ENCODE assay signal across 8 mouse cellular contexts in genomic region chr4:141559898-141560263, GRCm38 (mm10). TPM values are rescaled to one million over a fixed set of nuclear protein-coding genes. Genes with fewer than 3 reads are reported as not detected.
DNase-seq lines count a peak whose midpoint lies in the region; ATAC-seq and TF ChIP-seq lines count a peak whose summit lies in the region.

No protein-coding gene starts in this region.

- TF ChIP-seq POLR2A in MEL (IDR thresholded peaks at IDR 0.05; ENCODE audit: control insufficient read depth in 1 of 2, insufficient read depth in 1 of 2, low read depth in 1 of 2, low read length in 2 of 2, poor library complexity in 1 of 2): no peak

- peak overlapping the region; percentile 57 to 70 for H3K4me3 ChIP-seq in MEL (ENCODE audit: control insufficient read depth in 1 of 2, insufficient read depth in 1 of 2, low read depth in 2 of 2, low read length in 2 of 2)
- H3K4me3 ChIP-seq in forebrain, postnatal 0 days (ENCODE audit: low read depth, low read length): peak overlapping the region; percentile 47
- H3K4me3 ChIP-seq in hindbrain, embryonic 11.5 days (ENCODE audit: low read depth, low read length): peak overlapping the region; percentile 38

- H3K79me2 ChIP-seq in MEL (ENCODE audit: control insufficient read depth, insufficient read depth, low read length, poor library complexity): peaks cover 2% of the 10 kb centered on the region; the same call in 1 of the 2 replicates

- no peak for TF ChIP-seq EP300 in MEL (IDR thresholded peaks at IDR 0.05; ENCODE audit: low read depth in 1 of 2, low read length in 2 of 2)

- ATAC-seq in forebrain, postnatal 0 days: peak; percentile 44; the same call in 1 of the 2 replicates
- ATAC-seq in hindbrain, embryonic 11.5 days (ENCODE audit: low FRiP score): peak; percentile 64

- peak overlapping the region; percentile 100 for H3K27ac ChIP-seq in MEL (ENCODE audit: control insufficient read depth, low read depth, low read length)
- H3K27ac ChIP-seq in forebrain, postnatal 0 days (ENCODE audit: low read depth, low read length): peak overlapping the region; percentile 77
- H3K27ac ChIP-seq in hindbrain, embryonic 11.5 days (ENCODE audit: low read depth, low read length): peak overlapping the region; percentile 80

- peak; percentile 88 for DNase-seq in MEL (ENCODE audit: low read depth, low spot score)
- peak; percentile 87 for DNase-seq in cerebellum, adult 8-10 months
- DNase-seq in forebrain, postnatal 0 days: peak; percentile 80
- DNase-seq in hindbrain, embryonic 11.5 days (ENCODE audit: low spot score): peak; percentile 87
- peak; percentile 57 for DNase-seq in layer of hippocampus, adult 9-11 months
- peak; percentile 89 for DNase-seq in lung, postnatal 25 days (ENCODE audit: low spot score)
- DNase-seq in retina, postnatal 1 day: peak; percentile 86
- DNase-seq in thymus, postnatal 36 days: peak; percentile 80 to 81

- TF ChIP-seq CTCF in MEL (IDR thresholded peaks at IDR 0.05 in 2 of 3, conservative IDR thresholded peaks at IDR 0.05 in 1 of 3; ENCODE audit: control insufficient read depth in 1 of 3, insufficient read depth in 1 of 3, low read depth in 2 of 3, low read length in 3 of 3, poor library complexity in 1 of 3, severe bottlenecking in 1 of 3): peak; percentile 94 to 95 (median 95)
- TF ChIP-seq CTCF in forebrain, postnatal 0 days (IDR thresholded peaks at IDR 0.05; ENCODE audit: low read depth): peak; percentile 91

- peak overlapping the region; percentile 88 for H3K4me2 ChIP-seq in forebrain, postnatal 0 days (ENCODE audit: low read depth)
- H3K4me2 ChIP-seq in hindbrain, embryonic 11.5 days (replicated peaks; ENCODE audit: low read depth, low read length): peak overlapping the region; percentile 88

- peak overlapping the region; percentile 87 for H3K9ac ChIP-seq in MEL (ENCODE audit: control insufficient read depth, low read depth, low read length, poor library complexity, severe bottlenecking)
- H3K9ac ChIP-seq in forebrain, postnatal 0 days: peak overlapping the region; percentile 62
- H3K9ac ChIP-seq in hindbrain, embryonic 11.5 days (ENCODE audit: low read depth, low read length): peak overlapping the region; percentile 50

- WGBS in forebrain, postnatal 0 days: 1% methylated on average over 9 of the region's 9 CpGs
- 1% methylated on average over 9 of the region's 9 CpGs for WGBS in hindbrain, embryonic 11.5 days

- H3K4me1 ChIP-seq in MEL (ENCODE audit: control insufficient read depth in 1 of 2, insufficient read depth in 2 of 2, low read length in 2 of 2): peaks cover 5 to 16% of the 10 kb centered on the region in 2 experiments; a peak in 3 of 4 replicates
- no peaks in the 10 kb centered on the region for H3K4me1 ChIP-seq in forebrain, postnatal 0 days (ENCODE audit: insufficient read depth)
- peaks cover 3% of the 10 kb centered on the region; the same call in 1 of the 2 replicates for H3K4me1 ChIP-seq in hindbrain, embryonic 11.5 days (replicated peaks; ENCODE audit: control insufficient read depth, insufficient read depth, low read length)

- H3K27me3 ChIP-seq in MEL (ENCODE audit: control insufficient read depth in 1 of 2, insufficient read depth in 2 of 2, low read length in 2 of 2): no peaks in the 10 kb centered on the region
- H3K27me3 ChIP-seq in forebrain, postnatal 0 days (ENCODE audit: insufficient read depth, low read length): no peaks in the 10 kb centered on the region
- no peaks in the 10 kb centered on the region for H3K27me3 ChIP-seq in hindbrain, embryonic 11.5 days (ENCODE audit: control insufficient read depth, insufficient read depth, low read length)

- H3K36me3 ChIP-seq in MEL (ENCODE audit: control insufficient read depth in 1 of 2, insufficient read depth in 2 of 2, low read length in 2 of 2): peaks cover 0 to 7% of the 10 kb centered on the region in 2 experiments; a peak in 1 of 4 replicates
- H3K36me3 ChIP-seq in forebrain, postnatal 0 days (ENCODE audit: insufficient read depth): no peaks in the 10 kb centered on the region
- H3K36me3 ChIP-seq in hindbrain, embryonic 11.5 days (ENCODE audit: control insufficient read depth, insufficient read depth, low read length): no peaks in the 10 kb centered on the region

- peak; percentile 74 for TF ChIP-seq RAD21 in MEL (IDR thresholded peaks at IDR 0.05; ENCODE audit: low read depth, low read length)

- no peaks in the 10 kb centered on the region for H3K9me3 ChIP-seq in MEL (replicated peaks; ENCODE audit: insufficient read depth, low read length)
- H3K9me3 ChIP-seq in forebrain, postnatal 0 days (ENCODE audit: low read length): no peaks in the 10 kb centered on the region
- H3K9me3 ChIP-seq in hindbrain, embryonic 11.5 days (ENCODE audit: control insufficient read depth, low read length): no peaks in the 10 kb centered on the region

TF ChIP-seq in MEL, 35 proteins besides CTCF, POLR2A, EP300 and RAD21 (continues in another document):
- TF ChIP-seq TBP (IDR thresholded peaks at IDR 0.05; ENCODE audit: low read depth, low read length) (peak; percentile 44), ZKSCAN1 (IDR thresholded peaks at IDR 0.05; ENCODE audit: low read depth, low read length) (no peak), ETS1 (IDR thresholded peaks at IDR 0.05; ENCODE audit: low read depth, low read length) (peak; percentile 12; the same call in 1 of the 2 replicates), HCFC1 (IDR thresholded peaks at IDR 0.05; ENCODE audit: low read depth, low read length) (no peak), POLR2AphosphoS2 (IDR thresholded peaks at IDR 0.05; ENCODE audit: low read length) (no peak), MAZ (IDR thresholded peaks at IDR 0.05; ENCODE audit: low read depth, low read length) (no peak), CHD1 (IDR thresholded peaks at IDR 0.05; ENCODE audit: low read depth, low read length) (no peak), MYB (IDR thresholded peaks at IDR 0.05; ENCODE audit: low read depth, low read length) (no peak), BHLHE40 (IDR thresholded peaks at IDR 0.05; ENCODE audit: borderline replicate concordance, low read depth, low read length) (no peak), E2F4 (IDR thresholded peaks at IDR 0.05; ENCODE audit: borderline replicate concordance, low read depth, low read length) (no peak), TAL1 (IDR thresholded peaks at IDR 0.05; ENCODE audit: low read length) (no peak), USF2 (IDR thresholded peaks at IDR 0.05; ENCODE audit: borderline replicate concordance in 1 of 2, insufficient read depth in 1 of 2, low read depth in 1 of 2, low read length in 2 of 2) (no peak), NELFE (IDR thresholded peaks at IDR 0.05; ENCODE audit: low read depth, low read length) (no peak; the same call in 1 of the 2 replicates), MYC (IDR thresholded peaks at IDR 0.05; ENCODE audit: low read depth, low read length) (0 out of 2 replicates have a peak, but pooled peaks have one; percentile 15), GATA1 (IDR thresholded peaks at IDR 0.05; ENCODE audit: low read depth, low read length) (no peak), UBTF (IDR thresholded peaks at IDR 0.05; ENCODE audit: borderline replicate concordance, insufficient read depth, low read depth, low read length) (no peak), ZNF384 (IDR thresholded peaks at IDR 0.05; ENCODE audit: low read depth, low read length) (no peak), MEF2A (IDR thresholded peaks at IDR 0.05; ENCODE audit: extremely low read depth, insufficient replicate concordance, low read depth, low read length, poor library complexity, severe bottlenecking) (no peak), MAX (IDR thresholded peaks at IDR 0.05; ENCODE audit: low read length) (no peak), JUND (IDR thresholded peaks at IDR 0.05; ENCODE audit: low read depth, low read length) (no peak), ELF1 (IDR thresholded peaks at IDR 0.05; ENCODE audit: low read depth, low read length) (no peak), ZMIZ1 (IDR thresholded peaks at IDR 0.05; ENCODE audit: low read depth, low read length) (no peak), RCOR1 (IDR thresholded peaks at IDR 0.05; ENCODE audit: low read depth, low read length) (no peak), MXI1 (IDR thresholded peaks at IDR 0.05; ENCODE audit: low read depth, low read length) (0 out of 2 replicates have a peak, but pooled peaks have one; percentile 10), SMC3 (IDR thresholded peaks at IDR 0.05; ENCODE audit: low read depth, low read length) (peak; percentile 94), TCF12 (IDR thresholded peaks at IDR 0.05; ENCODE audit: low read depth, low read length) (no peak; the same call in 1 of the 2 replicates), ZC3H11A (IDR thresholded peaks at IDR 0.05; ENCODE audit: low read depth, low read length) (peak; percentile 64), KAT2A (conservative IDR thresholded peaks at IDR 0.05; ENCODE audit: low read depth, low read length) (no peak), SIN3A (IDR thresholded peaks at IDR 0.05; ENCODE audit: low read length) (no peak; the same call in 1 of the 2 replicates)

RNA-seq across cellular contexts. Expression of gene Spen, which starts 21.5 kb away (rescaled TPM):
- total RNA-seq in MEL (2012; rRNA removed): 11.9 and 12.6 TPM in 2 replicates
- 100 to 1,000 TPM in 1 of 2 experiments, 10 to 100 TPM in 1; 46.9 to 102 TPM for polyA plus RNA-seq in MEL (2012; ENCODE audit: insufficient read depth in 1 of 2, insufficient read length in 2 of 2, low read depth in 1 of 2, low replicate concordance in 2 of 2, missing spikeins in 1 of 2)
- total RNA-seq in forebrain, postnatal 0 days (2014; rRNA removed): 21.7 and 24.7 TPM in 2 replicates
- 6.0 and 10.7 TPM in 2 replicates for polyA plus RNA-seq in forebrain, postnatal 0 days (2015; fragmentation: Nextera tagmentation; extraction: Ambion mirVana)
- 17.6 and 22.0 TPM in 2 replicates for polyA plus RNA-seq in hindbrain, embryonic 11.5 days (2014; fragmentation: Nextera tagmentation; extraction: Ambion mirVana)

RNA-seq across cellular contexts. Expression of gene Fblim1, which starts 46.0 kb away (rescaled TPM):
- total RNA-seq in MEL (2012; rRNA removed): not detected in 2 replicates
- polyA plus RNA-seq in MEL (2012; ENCODE audit: insufficient read depth in 1 of 2, insufficient read length in 2 of 2, low read depth in 1 of 2, low replicate concordance in 2 of 2, missing spikeins in 1 of 2): not detected
- 20.8 and 22.3 TPM in 2 replicates for total RNA-seq in forebrain, postnatal 0 days (2014; rRNA removed)
- 24.9 and 26.1 TPM in 2 replicates for polyA plus RNA-seq in forebrain, postnatal 0 days (2015; fragmentation: Nextera tagmentation; extraction: Ambion mirVana)
- polyA plus RNA-seq in hindbrain, embryonic 11.5 days (2014; fragmentation: Nextera tagmentation; extraction: Ambion mirVana): 29.1 and 31.1 TPM in 2 replicates

RNA-seq across cellular contexts. Expression of gene Tmem82, which starts 58.6 kb away (rescaled TPM):
- not detected in 2 replicates for total RNA-seq in MEL (2012; rRNA removed)
- polyA plus RNA-seq in MEL (2012; ENCODE audit: insufficient read depth in 1 of 2, insufficient read length in 2 of 2, low read depth in 1 of 2, low replicate concordance in 2 of 2, missing spikeins in 1 of 2): under 1 TPM in 1 of 2 experiments, not detected in 1; 0.21 TPM
- total RNA-seq in forebrain, postnatal 0 days (2014; rRNA removed): 0.33 and 0.54 TPM in 2 replicates
- 0.21 and 0.24 TPM in 2 replicates for polyA plus RNA-seq in forebrain, postnatal 0 days (2015; fragmentation: Nextera tagmentation; extraction: Ambion mirVana)
- polyA plus RNA-seq in hindbrain, embryonic 11.5 days (2014; fragmentation: Nextera tagmentation; extraction: Ambion mirVana): 0.33 and 0.52 TPM in 2 replicates

Comparison
In these comparisons a context has a peak if more than half of its experiments do, and no peak if none do; other contexts are left out.
1. Peak in every context shown above with its lines: DNase-seq, ATAC-seq, H3K4me3 ChIP-seq and H3K27ac ChIP-seq.
2. RNA of gene Fblim1, which starts 46.0 kb away (polyA plus RNA-seq): 29.1 to 31.1 TPM in hindbrain, embryonic 11.5 days and 24.9 to 26.1 TPM in forebrain, postnatal 0 days; not detected in MEL; every median in the first group is over 10 times any median in the second.